Mouse (Mus musculus): ENCODE results near the gene Tmem30c.
A peak's percentile ranks its signal among the peaks of the same experiment; 100 is the strongest.
"Not testable (repeated sequence)": the region's sequence is repeated elsewhere in the genome, so short reads cannot be mapped to it uniquely, and the experiment has no call there.

The Tmem30c gene

GRCm38 (mm10) chr16:57231937-57232310 is 60.7 kb downstream of the Tmem30c start:
- DNase-seq (ENCODE audit: low spot score in 2 of 2), result not testable (repeated sequence)

DNA sequence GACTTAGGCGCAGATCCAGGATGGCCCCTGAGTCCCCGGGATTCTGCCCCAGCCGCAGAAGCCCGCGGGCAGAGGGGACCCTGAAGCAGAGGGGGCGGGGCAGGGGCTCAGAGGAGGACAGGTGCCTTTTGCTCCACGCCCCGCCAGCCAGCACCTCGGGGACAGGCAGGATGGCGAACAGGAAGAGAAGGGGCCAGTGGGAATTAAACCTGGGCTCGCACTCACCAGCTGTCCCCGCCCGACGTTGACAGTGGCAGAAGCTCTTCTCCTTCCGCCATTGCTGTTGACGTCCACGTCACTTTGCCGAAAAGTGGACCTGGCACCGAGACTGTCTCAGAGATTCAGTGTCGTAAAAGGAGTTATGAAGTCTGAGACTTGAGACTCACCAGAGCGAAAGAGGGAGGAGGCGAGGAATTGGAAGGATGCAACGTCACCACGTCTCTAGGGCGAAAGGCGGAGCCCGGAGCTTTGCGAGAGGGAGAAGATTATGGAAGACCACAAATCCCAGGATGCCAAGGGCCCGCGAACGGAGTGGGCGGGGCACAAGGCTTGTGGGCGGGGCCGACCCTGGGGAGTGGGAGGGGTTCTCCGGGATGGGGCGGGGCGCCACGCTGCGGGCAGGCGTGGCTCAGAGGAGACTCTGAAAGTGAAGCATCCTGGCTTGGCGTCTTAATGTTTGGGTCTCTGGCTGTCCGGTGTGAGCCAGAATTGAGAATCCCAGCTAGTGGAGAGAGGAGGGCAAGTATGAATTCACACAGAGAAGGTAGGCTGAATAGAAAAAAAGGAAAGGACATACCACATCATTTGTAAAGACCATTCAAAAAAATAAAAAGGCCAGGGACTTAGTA is 61.4 kb downstream of the Tmem30c start, which contains the start of gene Tbc1d23:
TSS of gene Tbc1d23 (minus strand) at position 416 of the 848 bp plus-strand sequence.
- DNase-seq (ENCODE audit: low spot score in 2 of 2), result peak; percentile 90 to 95

- DNase-seq (ENCODE audit: low spot score in 2 of 2), result no peak
Observed at GRCm38 (mm10) chr16:57226444-57226843, 66.2 kb downstream of the Tmem30c start.

- DNase-seq (ENCODE audit: low spot score in 2 of 2), result no peak
Observed at GRCm38 (mm10) chr16:57220361-57220760, 72.3 kb downstream of the Tmem30c start.
